In genomic region chr6:113343177-113344092, GRCm38 (mm10) we compare ENCODE assay signal across 8 mouse cellular contexts. TPM values are rescaled to one million over a fixed set of nuclear protein-coding genes. Genes with fewer than 3 reads are reported as not detected.
A peak's percentile ranks its signal among the peaks of the same experiment; 100 is the strongest.
DNase-seq lines count a peak whose midpoint lies in the region; ATAC-seq and TF ChIP-seq lines count a peak whose summit lies in the region.

Gene Camk1, minus strand, starts transcription at chr6:113343984.

- peaks cover 4% of the 10 kb centered on the region; the same call in 1 of the 2 replicates for H3K4me1 ChIP-seq in thymus, adult 2 months (replicated peaks; ENCODE audit: control insufficient read depth, insufficient read depth, low read length)
- H3K4me1 ChIP-seq in embryonic facial prominence, embryonic 13.5 days, result peaks cover 24% of the 10 kb centered on the region
- peaks cover 14% of the 10 kb centered on the region for H3K4me1 ChIP-seq in kidney, adult 2 months (ENCODE audit: control insufficient read depth, insufficient read depth, low read length)
- H3K4me1 ChIP-seq in limb, embryonic 14.5 days (ENCODE audit: control insufficient read depth, insufficient read depth, low read length), result peaks cover 15% of the 10 kb centered on the region
- peaks cover 17% of the 10 kb centered on the region for H3K4me1 ChIP-seq in midbrain, embryonic 14.5 days (ENCODE audit: control insufficient read depth, insufficient read depth, low read length)

- WGBS in thymus, adult 2 months, result 22% methylated on average over 32 of the region's 32 CpGs
- 15% methylated on average over 32 of the region's 32 CpGs for WGBS in embryonic facial prominence, embryonic 13.5 days
- WGBS in kidney, adult 2 months, result 10% methylated on average over 32 of the region's 32 CpGs
- 26% methylated on average over 18 of the region's 32 CpGs for WGBS in limb, embryonic 14.5 days
- 15% methylated on average over 32 of the region's 32 CpGs for WGBS in midbrain, embryonic 14.5 days

- peak within 1 kb of the TSS; percentile 77 for H3K4me2 ChIP-seq in embryonic facial prominence, embryonic 13.5 days
- peak within 1 kb of the TSS; percentile 63 for H3K4me2 ChIP-seq in limb, embryonic 14.5 days (replicated peaks; ENCODE audit: low read depth, low read length, severe bottlenecking)
- peak within 1 kb of the TSS; percentile 82 for H3K4me2 ChIP-seq in midbrain, embryonic 14.5 days (ENCODE audit: low read length)

- no peaks in the 10 kb centered on the region for H3K36me3 ChIP-seq in thymus, adult 2 months (ENCODE audit: control insufficient read depth, insufficient read depth, low read length)
- peaks cover 22% of the 10 kb centered on the region for H3K36me3 ChIP-seq in embryonic facial prominence, embryonic 13.5 days
- H3K36me3 ChIP-seq in kidney, adult 2 months (ENCODE audit: control insufficient read depth, insufficient read depth, low read length), result no peaks in the 10 kb centered on the region
- peaks cover 19% of the 10 kb centered on the region for H3K36me3 ChIP-seq in limb, embryonic 14.5 days (ENCODE audit: control insufficient read depth, insufficient read depth, low read length)
- H3K36me3 ChIP-seq in midbrain, embryonic 14.5 days (ENCODE audit: control insufficient read depth, insufficient read depth, low read length), result peaks cover 22% of the 10 kb centered on the region

- no peak for TF ChIP-seq CTCF in thymus, adult 2 months (IDR thresholded peaks at IDR 0.05; ENCODE audit: borderline replicate concordance, control insufficient read depth, extremely low read depth, insufficient read depth, low read length, poor library complexity)
- no peak for TF ChIP-seq CTCF in kidney, adult 2 months (conservative IDR thresholded peaks at IDR 0.05; ENCODE audit: insufficient read depth, insufficient read length, low read depth, low read length)

- no peak for TF ChIP-seq POLR2A in thymus, adult 2 months (IDR thresholded peaks at IDR 0.05; ENCODE audit: control insufficient read depth, extremely low read depth, insufficient read depth, low read length, poor library complexity)
- TF ChIP-seq POLR2A in kidney, adult 2 months (IDR thresholded peaks at IDR 0.05; ENCODE audit: low read depth, low read length), result peak; percentile 67
- TF ChIP-seq POLR2A in limb, embryonic 14.5 days (IDR thresholded peaks at IDR 0.05; ENCODE audit: borderline replicate concordance, extremely low read depth, insufficient read depth, insufficient read length), result 0 out of 2 replicates have a peak, but pooled peaks have one; percentile 51

- H3K27ac ChIP-seq in thymus, adult 2 months (ENCODE audit: control insufficient read depth, insufficient read depth, low read length), result no peak within 1 kb of the TSS
- H3K27ac ChIP-seq in embryonic facial prominence, embryonic 13.5 days, result peak within 1 kb of the TSS; percentile 5; the same call in 1 of the 2 replicates
- H3K27ac ChIP-seq in kidney, adult 2 months (ENCODE audit: insufficient read depth, low read depth, low read length), result peak within 1 kb of the TSS; percentile 86
- peak within 1 kb of the TSS; percentile 33; the same call in 1 of the 2 replicates for H3K27ac ChIP-seq in limb, embryonic 14.5 days (replicated peaks; ENCODE audit: low read depth, low read length)
- peak within 1 kb of the TSS; percentile 42 for H3K27ac ChIP-seq in midbrain, embryonic 14.5 days (replicated peaks; ENCODE audit: low read depth, low read length)

- no peaks in the 10 kb centered on the region for H3K27me3 ChIP-seq in thymus, adult 2 months (ENCODE audit: control insufficient read depth, insufficient read depth, low read length)
- H3K27me3 ChIP-seq in embryonic facial prominence, embryonic 13.5 days, result no peaks in the 10 kb centered on the region
- no peaks in the 10 kb centered on the region for H3K27me3 ChIP-seq in kidney, adult 2 months (replicated peaks; ENCODE audit: control insufficient read depth, insufficient read depth, low read length)
- no peaks in the 10 kb centered on the region for H3K27me3 ChIP-seq in limb, embryonic 14.5 days (ENCODE audit: control insufficient read depth, insufficient read depth, low read length)
- no peaks in the 10 kb centered on the region for H3K27me3 ChIP-seq in midbrain, embryonic 14.5 days (ENCODE audit: control insufficient read depth, insufficient read depth, low read length)

- peak within 1 kb of the TSS; percentile 5 for H3K4me3 ChIP-seq in thymus, adult 2 months (ENCODE audit: control insufficient read depth, insufficient read depth, low read length)
- H3K4me3 ChIP-seq in embryonic facial prominence, embryonic 13.5 days, result peak within 1 kb of the TSS; percentile 74
- H3K4me3 ChIP-seq in kidney, adult 2 months (ENCODE audit: insufficient read depth, low read depth, low read length), result peak within 1 kb of the TSS; percentile 66
- H3K4me3 ChIP-seq in limb, embryonic 14.5 days (replicated peaks; ENCODE audit: low read length), result peak within 1 kb of the TSS; percentile 63
- H3K4me3 ChIP-seq in midbrain, embryonic 14.5 days (replicated peaks; ENCODE audit: low read depth, low read length), result peak within 1 kb of the TSS; percentile 56

- ATAC-seq in embryonic facial prominence, embryonic 13.5 days (ENCODE audit: insufficient number of reproducible peaks, insufficient read depth, low FRiP score, low TSS enrichment, low read depth), result peak; percentile 65
- ATAC-seq in limb, embryonic 14.5 days (ENCODE audit: low FRiP score, low read depth), result peak; percentile 85
- ATAC-seq in midbrain, embryonic 14.5 days (ENCODE audit: low FRiP score, low TSS enrichment), result peak; percentile 85

- peak within 1 kb of the TSS; percentile 92 for H3K9ac ChIP-seq in embryonic facial prominence, embryonic 13.5 days
- peak within 1 kb of the TSS; percentile 87 for H3K9ac ChIP-seq in limb, embryonic 14.5 days (ENCODE audit: low read depth, low read length, severe bottlenecking)
- H3K9ac ChIP-seq in midbrain, embryonic 14.5 days (replicated peaks; ENCODE audit: low read length), result peak within 1 kb of the TSS; percentile 86

- DNase-seq in thymus, adult 2 months, result no peak
- DNase-seq in thymus, postnatal 10 days (ENCODE audit: low spot score in 2 of 2), result no peak
- peak; percentile 86 for DNase-seq in heart, adult 8-10 months (ENCODE audit: low spot score)
- peak; percentile 89 for DNase-seq in kidney, adult 2 months
- peak; percentile 52 for DNase-seq in limb, embryonic 14.5 days (ENCODE audit: low spot score)
- DNase-seq in midbrain, embryonic 14.5 days, result peak; percentile 79
- peak; percentile 31 to 55 for DNase-seq in spleen, postnatal 10 days (ENCODE audit: low spot score in 2 of 2)

- no peaks in the 10 kb centered on the region for H3K9me3 ChIP-seq in embryonic facial prominence, embryonic 13.5 days
- no peaks in the 10 kb centered on the region for H3K9me3 ChIP-seq in limb, embryonic 14.5 days (ENCODE audit: control insufficient read depth, low read length)
- H3K9me3 ChIP-seq in midbrain, embryonic 14.5 days (ENCODE audit: control insufficient read depth, low read length), result no peaks in the 10 kb centered on the region

RNA-seq across cellular contexts. Expression of gene Camk1, which starts in this region (rescaled TPM):
- polyA plus RNA-seq in thymus, adult 2 months (2012; rRNA removed), result 12.6 and 18.3 TPM in 2 replicates
- polyA plus RNA-seq in embryonic facial prominence, embryonic 13.5 days (2015; fragmentation: Nextera tagmentation; extraction: Ambion mirVana), result 95.2 and 97.8 TPM in 2 replicates
- total RNA-seq in heart, adult 8-10 months (2022), result 10 to 100 TPM; 60.0 to 79.3 (median 71.7) TPM
- 57.8 and 63.2 TPM in 2 replicates for polyA plus RNA-seq in kidney, adult 2 months (2012; rRNA removed)
- polyA plus RNA-seq in limb, embryonic 14.5 days (2012; rRNA removed), result 69.0 and 70.6 TPM in 2 replicates
- polyA plus RNA-seq in limb, embryonic 14.5 days (2014; fragmentation: Nextera tagmentation; extraction: Ambion mirVana), result 98.4 and 105 TPM in 2 replicates
- polyA plus RNA-seq in midbrain, embryonic 14.5 days (2014; fragmentation: Nextera tagmentation; extraction: Ambion mirVana), result 101 and 108 TPM in 2 replicates

Comparison
In these comparisons a context has a peak if more than half of its experiments do, and no peak if none do; other contexts are left out.
1. DNase-seq: peak in heart, adult 8-10 months (single experiment), kidney, adult 2 months (single experiment), limb, embryonic 14.5 days (single experiment), midbrain, embryonic 14.5 days (single experiment) and spleen, postnatal 10 days (2 of 2); none in thymus, adult 2 months (single experiment) and thymus, postnatal 10 days (0 of 2).
2. H3K4me3 ChIP-seq: peak in every context shown above with its lines; median percentile 74 in embryonic facial prominence, embryonic 13.5 days; 66 in kidney, adult 2 months; 63 in limb, embryonic 14.5 days; 56 in midbrain, embryonic 14.5 days; 5 in thymus, adult 2 months.
3. Peak in every context shown above with its lines, with median percentiles within 50 percentile points of each other: ATAC-seq, H3K4me2 ChIP-seq and H3K9ac ChIP-seq.